Mouse (Mus musculus) heart, postnatal 4 days (tissue): ENCODE data around the gene Zbed5. TPM values are rescaled to one million over a fixed set of nuclear protein-coding genes. Genes with fewer than 3 reads are reported as not detected.
"Not testable (repeated sequence)": the region's sequence is repeated elsewhere in the genome, so short reads cannot be mapped to it uniquely, and the experiment has no call there.

Experiments
- DNase-seq: peaks from one replicate; pipeline ENCODE4 v3.0.0; 2021
- total RNA-seq, 2 experiments: library from RNA; stranded (reverse); gene quantifications; 2 replicates each; pipeline ENCODE4 v1.2.3; 2021

The Zbed5 gene
- total RNA-seq, 2 experiments from 2014 or later = 1.2 to 1.3 TPM

GRCm38 (mm10) chr5:129909147-129909546 is 13.6 kb downstream of the Zbed5 start:
- DNase-seq = no peak

DNA sequence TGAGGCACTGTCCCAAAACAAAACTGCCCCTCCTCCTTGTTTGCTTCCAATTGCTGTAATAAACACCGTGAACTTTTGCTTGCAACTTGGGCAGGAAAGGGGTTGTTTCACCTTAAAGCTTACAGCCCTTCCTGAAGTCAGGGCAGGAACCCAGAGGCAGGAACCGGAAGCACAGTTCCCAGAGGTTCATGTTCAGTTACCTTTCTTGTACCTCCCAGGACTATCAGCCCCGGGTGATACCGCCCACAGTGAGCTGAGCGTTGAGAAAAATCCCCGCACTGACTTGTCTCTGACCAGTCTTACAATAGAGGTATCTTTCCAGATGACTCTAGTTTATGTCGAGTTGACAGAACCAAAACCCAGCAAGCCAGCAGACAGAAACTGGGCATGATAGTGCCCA is 14.1 kb downstream of the Zbed5 start:
- DNase-seq = no peak

GRCm38 (mm10) chr5:129914024-129914423 is 18.5 kb downstream of the Zbed5 start:
- peak; percentile 14 for DNase-seq

DNA sequence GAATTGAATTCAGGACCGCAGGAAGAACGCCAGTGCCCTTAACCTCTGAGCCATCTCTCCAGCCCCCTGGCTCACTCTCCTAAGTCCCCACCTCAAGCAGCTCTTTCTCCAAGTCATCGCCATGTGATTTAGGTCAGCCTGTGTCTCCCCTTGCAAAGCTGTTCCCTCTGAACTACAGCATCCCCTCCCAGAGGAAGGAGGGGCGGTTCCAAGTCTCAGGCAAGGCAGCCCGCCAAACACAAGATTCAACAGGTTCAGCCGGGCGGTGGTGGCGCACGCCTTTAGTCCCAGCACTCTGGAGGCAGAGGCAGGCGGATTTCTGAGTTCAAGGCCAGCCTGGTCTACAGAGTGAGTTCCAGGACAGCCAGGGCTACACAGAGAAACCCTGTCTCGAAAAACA is 20.0 kb downstream of the Zbed5 start:
- DNase-seq = not testable (repeated sequence)

- no peak for DNase-seq
These were observed 22.6 kb downstream of the Zbed5 start for GRCm38 (mm10) chr5:129918065-129918651.

DNA sequence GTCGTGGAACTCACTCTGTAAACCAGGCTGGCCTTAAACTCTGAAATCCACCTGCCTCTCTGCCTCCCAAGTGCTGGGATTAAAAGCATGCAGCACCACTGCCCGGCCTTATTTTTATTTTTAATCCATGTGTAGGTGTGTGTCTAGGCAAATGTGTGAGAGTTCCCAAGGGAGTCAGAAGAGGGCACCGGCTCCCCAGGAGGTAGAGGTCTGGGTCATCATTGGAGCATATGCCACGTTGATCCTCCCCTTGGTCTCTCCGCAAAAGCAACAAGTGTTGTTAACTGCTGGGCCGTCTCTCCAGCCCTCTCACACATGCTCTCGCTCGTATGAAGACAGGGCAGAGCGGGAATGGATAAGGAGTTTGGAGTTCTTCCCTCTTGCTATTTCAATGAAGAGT is 23.2 kb downstream of the Zbed5 start:
- no peak for DNase-seq

DNA sequence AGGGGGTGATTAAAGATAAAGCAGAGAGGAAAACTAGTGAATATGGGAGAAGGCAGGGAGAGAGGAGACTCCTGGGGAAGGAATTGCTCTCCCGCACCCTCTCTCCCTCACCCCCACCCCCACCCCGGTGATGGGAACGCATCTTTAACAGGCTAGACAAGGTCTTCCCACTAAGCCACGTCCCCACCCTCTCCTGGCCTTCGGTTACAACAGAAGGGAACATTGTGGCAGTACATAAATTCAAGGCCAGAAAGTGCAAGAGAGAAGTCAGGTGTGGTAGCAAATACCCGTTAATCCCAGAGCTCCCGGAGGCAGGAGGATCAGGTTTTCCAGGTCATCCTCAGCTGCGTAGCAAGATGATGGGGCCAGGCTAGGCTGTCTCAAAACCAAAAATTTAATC is 23.8 kb downstream of the Zbed5 start:
- no peak for DNase-seq

GRCm38 (mm10) chr5:129921972-129922371 is 26.4 kb downstream of the Zbed5 start:
- no peak for DNase-seq

DNA sequence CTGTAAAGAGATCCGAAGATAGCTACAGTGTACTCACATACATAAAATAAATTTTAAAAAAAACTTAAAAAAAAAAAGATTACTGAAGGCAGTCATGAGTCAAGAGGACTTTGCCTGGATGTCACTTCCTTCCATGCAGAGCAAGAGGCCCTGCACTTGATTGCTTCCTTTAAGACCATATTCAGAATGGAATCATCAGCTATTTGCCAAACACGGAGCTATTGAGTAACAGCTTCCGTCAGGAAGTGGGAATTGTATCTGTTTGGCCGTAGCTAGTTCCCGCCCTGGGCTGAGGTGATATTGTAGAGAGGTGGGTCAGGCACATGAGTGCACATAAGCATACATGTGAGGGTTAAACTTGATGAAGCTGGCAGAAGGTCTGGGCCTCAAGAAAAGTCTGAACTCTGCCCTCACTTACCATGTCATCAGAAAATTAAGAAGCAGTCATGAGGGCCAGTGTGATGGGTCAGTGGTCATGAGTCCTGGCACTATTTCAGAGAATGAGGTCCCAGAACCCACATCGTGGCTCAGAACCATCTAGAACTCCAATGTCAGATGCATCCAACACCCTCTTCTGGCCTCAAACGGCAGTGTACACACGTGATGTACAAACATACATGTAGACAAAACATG is 29.4 kb downstream of the Zbed5 start:
- no peak for DNase-seq

GRCm38 (mm10) chr5:129925933-129926332 is 30.4 kb downstream of the Zbed5 start:
- no peak for DNase-seq

- DNase-seq = no peak
These were observed 34.7 kb downstream of the Zbed5 start for GRCm38 (mm10) chr5:129929924-129930855.

- DNase-seq = no peak
These were observed 41.4 kb downstream of the Zbed5 start for GRCm38 (mm10) chr5:129936941-129937340.

DNA sequence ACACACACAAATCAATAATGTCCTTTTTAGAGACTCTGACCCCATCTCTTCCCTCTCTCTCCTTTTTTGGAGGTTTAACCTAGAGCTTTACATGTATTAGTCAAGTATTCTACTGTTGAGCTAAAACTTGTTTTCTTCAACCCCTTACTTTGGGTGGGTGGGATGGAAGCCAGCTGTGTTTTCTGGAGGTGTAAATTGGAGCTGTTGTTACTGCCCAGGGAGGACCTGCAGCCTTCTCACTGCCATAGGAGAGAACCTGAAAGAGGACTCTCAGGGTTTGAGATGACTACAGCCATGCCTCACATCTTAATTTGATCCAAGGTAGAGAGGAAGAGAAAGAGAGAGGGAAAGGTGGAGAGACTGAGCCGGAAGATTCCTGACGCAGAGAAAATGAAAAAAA is 44.8 kb downstream of the Zbed5 start:
- DNase-seq = no peak

DNA sequence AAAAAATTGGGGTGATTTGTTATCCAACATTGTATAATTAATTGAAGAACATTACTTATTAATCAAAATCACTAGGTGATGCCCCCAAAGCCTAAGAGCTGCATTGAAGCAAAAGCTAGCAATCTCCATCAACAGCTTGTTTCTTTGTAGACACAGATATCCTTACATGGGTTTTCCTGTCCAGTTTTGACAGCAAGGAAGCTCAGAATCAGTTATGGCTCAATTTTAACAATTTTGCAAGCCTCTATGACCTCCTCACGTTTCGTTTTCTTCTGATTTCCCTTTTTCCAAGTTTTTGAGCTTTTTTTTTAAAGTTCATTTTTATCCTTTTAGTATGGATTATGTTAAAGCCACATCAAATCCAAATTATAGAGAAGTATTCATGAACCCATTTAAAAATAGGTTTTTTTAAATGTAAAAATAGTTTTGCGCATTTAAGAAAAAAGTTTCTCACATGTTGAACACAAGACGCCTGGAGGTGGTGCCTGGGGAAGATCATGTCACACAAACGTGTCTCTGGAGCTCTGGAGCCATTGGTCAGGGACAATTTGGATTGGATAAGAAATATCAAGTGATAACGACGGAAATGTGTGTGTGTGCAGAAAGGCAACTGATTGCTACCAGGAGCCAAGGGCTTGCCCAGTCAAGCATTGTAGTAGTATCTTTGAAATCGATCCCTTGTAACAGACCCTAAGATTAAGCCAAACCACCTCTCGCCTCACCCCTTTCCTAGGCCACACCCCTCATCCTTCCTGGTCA is 45.4 kb downstream of the Zbed5 start:
- no peak for DNase-seq

DNA sequence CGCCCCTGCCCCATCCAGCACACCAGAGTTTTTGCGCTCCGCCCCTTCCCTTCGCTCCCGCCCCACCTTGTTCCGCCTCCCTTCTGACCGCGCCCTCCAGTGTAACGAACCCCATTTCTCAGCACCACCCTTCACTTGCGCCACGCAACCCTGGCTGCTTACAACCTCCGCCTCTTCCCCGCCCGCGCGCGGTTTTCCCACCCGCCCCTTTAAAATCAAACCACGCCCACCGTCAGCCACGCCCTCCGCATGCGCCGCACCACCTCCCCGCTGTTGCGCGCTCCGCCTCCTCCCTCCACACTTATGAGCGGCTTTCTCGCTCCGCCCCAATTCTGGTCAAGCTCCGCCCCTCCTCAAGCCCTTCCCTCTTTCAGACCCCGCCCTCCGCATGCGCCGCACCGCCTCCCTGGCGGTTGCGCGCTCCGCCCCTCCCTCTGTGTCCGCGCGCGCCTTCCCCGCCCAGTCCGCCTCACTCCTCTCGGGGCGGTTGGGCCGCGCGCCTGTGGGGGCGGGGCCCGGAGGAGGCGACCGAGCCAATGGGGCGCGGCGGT is 46.0 kb downstream of the Zbed5 start, which contains the start of gene Vkorc1l1:
Gene Vkorc1l1 (plus strand): TSS at position 476 of the 551 bp plus-strand sequence.
- peak; percentile 99 for DNase-seq

DNA sequence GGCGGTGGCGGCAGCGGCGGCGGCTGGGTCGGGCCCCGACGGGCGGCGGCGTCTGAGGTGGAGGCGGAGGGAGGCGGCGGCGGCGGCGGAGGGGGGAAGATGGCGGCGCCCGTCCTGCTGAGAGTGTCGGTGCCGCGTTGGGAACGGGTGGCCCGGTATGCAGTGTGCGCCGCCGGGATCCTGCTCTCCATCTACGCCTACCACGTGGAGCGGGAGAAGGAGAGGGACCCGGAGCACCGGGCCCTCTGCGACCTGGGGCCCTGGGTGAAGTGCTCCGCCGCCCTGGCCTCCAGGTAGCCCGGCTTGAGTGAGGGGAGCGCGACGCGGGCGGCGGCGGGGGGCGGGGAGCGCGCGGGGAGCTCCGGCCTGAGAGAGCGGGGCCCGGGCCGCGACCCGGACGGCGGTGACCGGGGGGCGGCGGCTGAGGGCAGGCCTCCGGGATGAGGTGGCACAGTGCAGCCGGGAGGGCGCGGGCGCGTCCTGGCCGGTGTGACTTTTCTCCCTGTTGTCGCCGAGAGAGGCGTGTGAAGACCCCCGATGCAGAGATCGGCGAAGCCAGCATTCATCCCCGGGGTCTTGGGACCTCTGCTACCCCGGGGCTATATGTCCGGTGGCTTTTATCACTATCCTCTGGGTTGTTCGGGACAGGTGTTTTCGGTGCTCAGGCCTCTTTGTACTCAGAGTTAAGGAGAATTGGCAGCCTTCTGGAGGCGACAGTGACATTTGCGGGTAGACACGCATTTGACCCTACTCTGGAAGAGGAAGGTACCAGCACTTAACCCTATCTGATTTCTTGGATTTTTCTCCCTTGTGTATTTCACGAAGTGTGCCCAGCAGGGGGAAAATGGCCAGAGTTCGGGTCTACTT is 46.8 kb downstream of the Zbed5 start:
- DNase-seq = peak; percentile 51

DNA sequence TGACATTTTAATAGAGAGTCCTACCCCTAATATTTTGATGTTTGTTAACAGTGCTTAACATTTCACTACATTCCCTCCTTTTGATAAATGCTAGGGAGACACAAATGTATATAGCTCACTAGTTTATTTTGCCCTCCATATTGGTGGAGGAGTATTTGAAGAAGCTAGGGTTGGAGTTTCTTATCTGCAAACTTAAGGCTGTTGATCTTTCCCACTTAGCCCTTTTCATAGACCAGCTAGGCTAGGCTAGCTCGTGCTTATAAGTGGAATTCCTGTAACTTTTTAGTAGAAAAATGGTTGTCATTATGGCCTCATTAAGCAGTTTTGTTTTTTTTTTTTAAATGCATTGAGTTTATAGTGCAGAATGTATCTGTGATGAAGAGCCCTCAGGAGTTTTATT is 47.9 kb downstream of the Zbed5 start:
- DNase-seq = no peak

DNA sequence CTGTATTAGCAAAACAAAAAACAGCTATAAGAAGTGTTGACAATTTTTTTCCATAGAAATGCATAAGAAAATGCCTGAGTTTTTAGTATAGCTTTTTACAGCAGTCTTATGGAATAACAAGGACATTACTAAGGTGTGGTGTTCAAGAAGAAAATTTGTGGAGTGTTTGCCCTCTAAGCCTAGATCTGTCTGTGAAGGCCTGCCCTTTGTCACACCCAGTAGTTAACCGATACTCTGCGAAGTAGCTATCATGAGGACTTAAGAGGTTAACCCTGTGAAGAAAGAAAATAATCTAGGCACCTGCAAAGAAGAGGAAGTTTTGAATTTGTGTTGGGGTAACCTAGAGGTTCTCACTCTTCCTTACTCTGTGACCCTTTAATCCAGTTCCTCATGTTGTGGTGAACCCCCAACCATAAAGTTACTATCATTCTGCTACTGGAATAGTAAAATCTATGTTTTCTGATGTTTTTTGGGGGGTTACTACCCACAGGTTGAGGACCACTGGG is 52.1 kb downstream of the Zbed5 start:
- no peak for DNase-seq

DNA sequence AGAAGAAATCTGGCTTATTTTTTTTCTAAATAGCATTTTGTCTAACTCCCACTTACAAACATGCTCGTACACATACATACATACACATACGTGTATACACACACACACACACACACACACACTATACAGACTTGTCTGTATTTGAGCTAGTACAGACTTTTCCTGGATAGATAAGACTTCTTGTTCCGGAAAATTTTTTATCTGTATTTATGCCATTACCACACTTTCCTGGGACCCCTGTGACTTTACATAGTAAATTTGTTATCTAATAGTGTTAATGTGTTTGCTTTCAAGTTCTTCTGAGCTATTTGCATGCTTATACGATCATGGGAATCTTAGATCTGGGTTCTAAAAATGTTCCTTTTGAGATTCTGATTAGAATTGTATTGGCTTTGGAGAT is 56.6 kb downstream of the Zbed5 start:
- no peak for DNase-seq
